Mouse (Mus musculus): ENCODE data around the gene Maco1. TPM values are rescaled to one million over a fixed set of nuclear protein-coding genes. Genes with fewer than 3 reads are reported as not detected.
"Not testable (repeated sequence)": the region's sequence is repeated elsewhere in the genome, so short reads cannot be mapped to it uniquely, and the experiment has no call there.

The Maco1 gene
- polyA plus RNA-seq, 1 experiment from 2014 or later: 20.8 TPM

GRCm38 (mm10) chr4:134797621-134798020 is 55.5 kb downstream of the Maco1 start:
- ATAC-seq (ENCODE audit: low FRiP score, low TSS enrichment) (no peak), DNase-seq (ENCODE audit: low spot score) (no peak)
- no peaks in the 10 kb centered on the region for H3K36me3 ChIP-seq (ENCODE audit: control insufficient read depth, insufficient read depth, low read length)
- WGBS: 64% methylated on average over 6 of the region's 6 CpGs
- no peak overlapping the region for H3K4me2 ChIP-seq (replicated peaks; ENCODE audit: low read depth)
- no peaks in the 10 kb centered on the region for H3K27me3 ChIP-seq (ENCODE audit: control insufficient read depth, insufficient read depth, low read length)
- TF ChIP-seq EP300 (optimal IDR thresholded peaks at IDR 0.05) (no peak), CTCF (IDR thresholded peaks at IDR 0.05; ENCODE audit: low read depth) (no peak)
- no peaks in the 10 kb centered on the region for H3K9me3 ChIP-seq (ENCODE audit: control insufficient read depth, low read length)
- no peak overlapping the region for H3K27ac ChIP-seq (replicated peaks)
- H3K9ac ChIP-seq (ENCODE audit: low read length): no peak overlapping the region
- no peak overlapping the region for H3K4me3 ChIP-seq (ENCODE audit: low read depth, low read length)
- no peaks in the 10 kb centered on the region for H3K4me1 ChIP-seq (replicated peaks; ENCODE audit: control insufficient read depth, insufficient read depth)

- TF ChIP-seq EP300 (optimal IDR thresholded peaks at IDR 0.05) (no peak), CTCF (IDR thresholded peaks at IDR 0.05; ENCODE audit: low read depth) (no peak)
- DNase-seq (ENCODE audit: low spot score) (no peak), ATAC-seq (ENCODE audit: low FRiP score, low TSS enrichment) (peak; percentile 18; the same call in 1 of the 2 replicates)
- Histone ChIP-seq H3K4me2 (replicated peaks; ENCODE audit: low read depth) (no peak overlapping the region), H3K36me3 (ENCODE audit: control insufficient read depth, insufficient read depth, low read length) (no peaks in the 10 kb centered on the region), H3K27me3 (ENCODE audit: control insufficient read depth, insufficient read depth, low read length) (no peaks in the 10 kb centered on the region), H3K4me3 (ENCODE audit: low read depth, low read length) (no peak overlapping the region), H3K9me3 (ENCODE audit: control insufficient read depth, low read length) (no peaks in the 10 kb centered on the region), H3K27ac (replicated peaks) (no peak overlapping the region), H3K4me1 (replicated peaks; ENCODE audit: control insufficient read depth, insufficient read depth) (no peaks in the 10 kb centered on the region), H3K9ac (ENCODE audit: low read length) (no peak overlapping the region)
- 17% methylated on average over 7 of the region's 7 CpGs for WGBS
These were observed 56.4 kb downstream of the Maco1 start for GRCm38 (mm10) chr4:134796581-134797361.

DNA sequence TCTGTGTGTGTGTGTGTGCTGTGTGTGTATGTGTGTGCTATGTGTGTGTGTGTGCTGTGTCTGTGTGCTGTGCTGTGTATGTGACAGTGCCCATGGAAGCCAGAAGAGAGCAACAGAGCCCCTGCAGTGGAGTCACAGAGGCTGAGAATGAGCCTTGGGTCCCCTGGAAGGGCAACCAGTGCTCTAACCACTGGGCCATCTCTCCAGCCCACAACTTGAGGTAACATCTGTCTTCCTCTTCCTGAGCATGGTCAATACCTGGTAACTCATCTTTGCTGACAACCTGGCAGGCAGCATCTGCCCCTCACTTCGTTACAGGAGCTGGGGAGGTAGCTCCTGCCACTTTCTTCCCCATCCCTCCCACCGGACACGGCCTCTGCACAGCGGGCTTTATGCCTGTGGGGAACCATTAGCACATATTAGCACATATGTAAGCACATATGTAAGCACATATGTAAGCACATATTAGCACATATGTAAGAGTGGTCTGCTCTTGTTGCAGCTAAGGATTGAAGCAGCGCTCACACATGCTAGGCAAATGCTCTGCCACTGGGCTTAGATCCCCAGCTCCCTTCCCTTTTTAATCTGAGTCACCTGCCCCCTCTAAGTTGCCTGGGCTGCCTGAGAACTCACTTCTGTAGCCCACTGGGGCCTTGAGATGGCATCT is 57.2 kb downstream of the Maco1 start:
- no peak overlapping the region for H3K27ac ChIP-seq (replicated peaks)
- DNase-seq (ENCODE audit: low spot score): no peak

GRCm38 (mm10) chr4:134794959-134795358 is 58.2 kb downstream of the Maco1 start:
- DNase-seq (ENCODE audit: low spot score); ATAC-seq (ENCODE audit: low FRiP score, low TSS enrichment); H3K4me3 ChIP-seq (ENCODE audit: low read depth, low read length); H3K4me1 ChIP-seq (replicated peaks; ENCODE audit: control insufficient read depth, insufficient read depth); H3K36me3 ChIP-seq (ENCODE audit: control insufficient read depth, insufficient read depth, low read length); H3K4me2 ChIP-seq (replicated peaks; ENCODE audit: low read depth); H3K27me3 ChIP-seq (ENCODE audit: control insufficient read depth, insufficient read depth, low read length); H3K9ac ChIP-seq (ENCODE audit: low read length); H3K9me3 ChIP-seq (ENCODE audit: control insufficient read depth, low read length); H3K27ac ChIP-seq (replicated peaks): not testable (repeated sequence)
- TF ChIP-seq CTCF (IDR thresholded peaks at IDR 0.05; ENCODE audit: low read depth): peak; percentile 50

More for the DNA sequence above, 57.2 kb downstream of the Maco1 start:
- no peak overlapping the region for H3K4me2 ChIP-seq (replicated peaks; ENCODE audit: low read depth)
- no peak overlapping the region for H3K4me3 ChIP-seq (ENCODE audit: low read depth, low read length)
- H3K27me3 ChIP-seq (ENCODE audit: control insufficient read depth, insufficient read depth, low read length): no peaks in the 10 kb centered on the region
- no peak for ATAC-seq (ENCODE audit: low FRiP score, low TSS enrichment)
- no peak overlapping the region for H3K9ac ChIP-seq (ENCODE audit: low read length)
- no peaks in the 10 kb centered on the region for H3K4me1 ChIP-seq (replicated peaks; ENCODE audit: control insufficient read depth, insufficient read depth)
- no peaks in the 10 kb centered on the region for H3K9me3 ChIP-seq (ENCODE audit: control insufficient read depth, low read length)
- H3K36me3 ChIP-seq (ENCODE audit: control insufficient read depth, insufficient read depth, low read length): no peaks in the 10 kb centered on the region
- WGBS: 86% methylated on average over 5 of the region's 5 CpGs
- TF ChIP-seq CTCF (IDR thresholded peaks at IDR 0.05; ENCODE audit: low read depth): no peak
- TF ChIP-seq EP300 (optimal IDR thresholded peaks at IDR 0.05): no peak

DNA sequence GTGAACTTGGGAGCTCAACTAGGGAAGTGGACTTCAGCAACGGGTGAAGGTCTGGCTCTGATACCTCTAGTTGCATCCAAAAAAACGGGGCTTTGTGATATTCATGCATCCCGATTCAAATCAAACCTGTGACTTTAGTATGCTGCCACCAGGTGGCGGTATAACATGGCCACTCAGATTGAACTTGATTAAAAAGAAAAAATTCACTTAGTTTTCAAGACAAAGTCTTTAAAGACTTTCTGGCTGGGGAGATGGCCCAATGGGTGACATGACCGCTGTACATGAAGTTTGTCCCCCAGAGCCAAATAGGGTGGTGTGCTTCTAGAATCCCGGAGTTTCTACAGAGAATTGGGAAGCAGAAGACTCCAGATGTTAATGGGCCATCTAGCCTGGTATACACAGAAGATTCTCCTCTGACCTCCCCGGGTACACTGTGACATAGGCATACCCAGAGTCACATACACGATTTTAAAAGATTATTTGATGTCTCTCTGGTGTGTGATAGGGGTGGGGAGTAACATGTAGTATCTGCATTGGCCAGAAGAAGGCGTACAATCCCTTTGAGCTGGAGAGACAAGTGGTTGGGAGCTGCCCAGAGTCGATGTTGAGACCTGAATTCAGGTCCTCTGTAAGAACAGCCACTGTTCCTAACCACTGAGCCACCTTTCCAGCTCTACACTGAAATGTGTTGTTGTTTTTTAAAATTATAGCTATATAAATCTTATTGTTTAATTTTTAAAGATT is 59.8 kb downstream of the Maco1 start:
- no peak for ATAC-seq (ENCODE audit: low FRiP score, low TSS enrichment)
- H3K4me1 ChIP-seq (replicated peaks; ENCODE audit: control insufficient read depth, insufficient read depth): no peaks in the 10 kb centered on the region
- H3K9ac ChIP-seq (ENCODE audit: low read length): no peak overlapping the region
- no peak overlapping the region for H3K27ac ChIP-seq (replicated peaks)
- H3K36me3 ChIP-seq (ENCODE audit: control insufficient read depth, insufficient read depth, low read length): no peaks in the 10 kb centered on the region
- TF ChIP-seq EP300 (optimal IDR thresholded peaks at IDR 0.05) (no peak), CTCF (IDR thresholded peaks at IDR 0.05; ENCODE audit: low read depth) (peak; percentile 86)
- H3K4me3 ChIP-seq (ENCODE audit: low read depth, low read length): no peak overlapping the region
- DNase-seq (ENCODE audit: low spot score): peak; percentile 58
- 40% methylated on average over 10 of the region's 10 CpGs for WGBS
- no peaks in the 10 kb centered on the region for H3K9me3 ChIP-seq (ENCODE audit: control insufficient read depth, low read length)
- H3K27me3 ChIP-seq (ENCODE audit: control insufficient read depth, insufficient read depth, low read length): no peaks in the 10 kb centered on the region
- H3K4me2 ChIP-seq (replicated peaks; ENCODE audit: low read depth): no peak overlapping the region
